Mouse (Mus musculus) T-helper 2 cell (primary cell): Measurements from ENCODE around the gene Sumf1.

Experiments used
- in situ Hi-C: fragments of 300-600 bp; cut with MboI, MseI; formaldehyde crosslinking; loops from one replicate; pipeline ENCODE4 v1.15.1; 2025; ENCODE audit warnings: high pct_unique_total_duplicates

The Sumf1 gene

GRCm38 (mm10) chr6:108093449-108093848 lies 91.9 kb downstream of the Sumf1 start:
- in situ Hi-C loops: loop anchor here (10.0 kb wide), 3 partner anchors 111 to 521 kb away; no protein-coding TSS in a partner anchor

GRCm38 (mm10) chr6:108092646-108093045 lies 92.7 kb downstream of the Sumf1 start:
- in situ Hi-C loops: loop anchor here (10.0 kb wide), 3 partner anchors 112 to 522 kb away; no protein-coding TSS in a partner anchor

- in situ Hi-C loops: loop anchor here (10.0 kb wide), 3 partner anchors 114 to 524 kb away; no protein-coding TSS in a partner anchor
Observed at GRCm38 (mm10) chr6:108091296-108091695, 94.1 kb downstream of the Sumf1 start.

GRCm38 (mm10) chr6:108075857-108076256 lies 109.5 kb downstream of the Sumf1 start:
- in situ Hi-C loops: no loop called here

- in situ Hi-C loops: no loop called here
Observed at GRCm38 (mm10) chr6:108074624-108075023, 110.8 kb downstream of the Sumf1 start.

- in situ Hi-C loops: no loop called here
Observed at GRCm38 (mm10) chr6:108073931-108074330, 111.5 kb downstream of the Sumf1 start.

GRCm38 (mm10) chr6:108073071-108073470 lies 112.3 kb downstream of the Sumf1 start:
- in situ Hi-C loops: no loop called here

- in situ Hi-C loops: no loop called here
Observed at GRCm38 (mm10) chr6:108070947-108071346, 114.4 kb downstream of the Sumf1 start.

GRCm38 (mm10) chr6:108065583-108065982 lies 119.8 kb downstream of the Sumf1 start:
- in situ Hi-C loops: loop anchor here (5.0 kb wide), 1 partner anchor 147 kb away; the partner anchor contains the start of gene Itpr1

- in situ Hi-C loops: loop anchor here (5.0 kb wide), 1 partner anchor 147 kb away; the partner anchor contains the start of gene Itpr1
Observed at GRCm38 (mm10) chr6:108064918-108065526, 120.4 kb downstream of the Sumf1 start, which contains the start of gene Setmar. Setmar (plus strand) TSS chr6:108065045.

GRCm38 (mm10) chr6:108061121-108061520 lies 124.3 kb downstream of the Sumf1 start:
- in situ Hi-C loops: no loop called here

- in situ Hi-C loops: loop anchor here (10.0 kb wide), 1 partner anchor 1263 kb away; no protein-coding TSS in a partner anchor
Observed at GRCm38 (mm10) chr6:108058066-108058465, 127.3 kb downstream of the Sumf1 start.

- in situ Hi-C loops: loop anchor here (10.0 kb wide), 1 partner anchor 1263 kb away; no protein-coding TSS in a partner anchor
Observed at GRCm38 (mm10) chr6:108057353-108057752, 128.0 kb downstream of the Sumf1 start.
